Mouse (Mus musculus) heart, adult 8-10 months (tissue): ENCODE results near the gene Rassf8. TPM values are rescaled to one million over a fixed set of nuclear protein-coding genes. Genes with fewer than 3 reads are reported as not detected.

Source experiments
- DNase-seq: peaks from one replicate; pipeline ENCODE4 v3.0.0; 2022; ENCODE audit warnings: low spot score
- total RNA-seq, 4 experiments: library from RNA; stranded (reverse); gene quantifications; 2 replicates each; pipeline ENCODE4 v1.2.4; 2022

Rassf8 gene
- total RNA-seq, 4 experiments from 2014 or later: 54.3 to 61.5 (median 55.4) TPM

DNA sequence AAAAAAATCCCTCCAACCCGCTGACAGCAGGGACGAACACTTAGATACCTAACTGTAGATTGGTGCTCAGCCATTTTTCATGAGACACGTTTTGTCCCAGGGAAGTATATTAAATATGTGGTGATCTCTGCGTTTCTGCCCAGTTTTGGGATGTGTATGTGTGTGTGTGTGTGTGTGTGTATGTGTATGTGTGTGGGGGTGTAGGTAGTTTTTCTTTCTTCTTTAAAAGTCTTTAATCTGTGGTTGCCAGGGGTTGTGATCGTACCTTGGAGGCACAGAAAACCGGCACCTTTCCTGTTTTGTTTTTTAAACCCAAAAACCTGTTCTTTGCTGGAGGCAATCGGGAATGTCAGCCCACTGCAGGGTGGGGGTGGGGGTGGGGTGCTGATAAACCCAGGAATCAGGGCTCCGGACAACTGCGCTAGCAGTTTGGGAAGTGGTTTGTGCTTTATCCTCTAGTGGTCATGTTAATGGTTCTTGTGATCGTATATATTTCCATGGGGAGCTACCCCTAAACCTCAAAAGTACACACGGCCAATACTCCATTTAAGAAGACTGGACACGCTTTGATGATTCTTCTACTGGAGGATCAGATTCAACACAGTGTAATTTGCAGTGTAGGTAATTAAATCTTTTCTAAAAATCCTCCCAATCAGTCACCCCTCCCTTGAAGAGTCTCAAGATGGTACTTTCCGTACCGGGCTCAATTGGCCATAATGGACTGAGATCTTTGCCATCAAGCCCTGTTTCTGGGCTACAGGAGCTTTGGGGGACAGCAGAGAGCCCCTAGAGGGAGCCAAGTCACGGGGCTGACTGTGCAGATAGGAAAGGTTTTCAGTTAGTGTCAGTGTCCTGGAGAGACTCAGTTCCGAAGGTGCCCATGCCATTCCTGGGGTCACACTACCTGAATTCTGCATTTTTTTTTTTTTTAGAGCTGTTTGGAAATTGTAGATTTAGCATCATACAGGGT, 1.4 kb downstream of the Rassf8 start:
- no peak for DNase-seq

DNA sequence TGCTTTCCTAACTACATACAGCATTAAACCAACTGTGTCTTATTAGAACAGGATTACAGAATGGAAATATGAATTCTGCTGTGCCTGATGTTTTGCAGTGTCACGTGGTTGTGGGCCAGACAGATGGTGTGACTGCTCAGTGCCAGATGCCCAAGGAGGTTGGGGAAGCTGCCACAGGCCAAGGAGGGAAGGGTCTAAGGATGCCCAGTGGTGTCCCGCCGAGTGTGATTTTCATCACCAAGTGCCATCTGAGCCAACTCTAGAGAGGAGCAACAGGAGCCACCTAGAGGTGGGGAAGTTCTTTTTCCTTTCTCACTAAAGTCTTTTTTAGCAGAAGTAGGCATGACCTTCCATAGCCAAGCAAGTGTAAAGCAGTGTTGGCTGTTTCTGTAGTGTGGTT, 3.8 kb downstream of the Rassf8 start:
- DNase-seq: no peak

DNA sequence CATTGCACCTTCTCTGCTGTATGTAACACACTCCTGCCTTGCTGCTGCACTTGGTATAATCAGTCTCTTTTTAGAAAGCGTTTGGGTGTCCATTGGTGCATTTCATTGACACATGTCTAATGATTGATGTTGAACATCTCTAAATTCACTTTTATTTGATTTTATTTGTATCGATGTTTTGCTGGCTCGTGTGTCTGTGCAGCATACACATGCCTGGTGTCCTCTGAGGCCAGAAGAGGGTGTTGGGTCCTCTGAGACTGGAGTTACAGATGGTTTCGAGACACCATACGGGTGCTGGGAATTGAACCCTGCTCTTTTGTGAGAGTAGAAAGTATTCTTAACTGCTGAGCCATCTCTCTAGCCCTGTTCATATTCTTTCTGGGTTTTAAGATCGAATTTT, 6.7 kb downstream of the Rassf8 start:
- DNase-seq: no peak

DNA sequence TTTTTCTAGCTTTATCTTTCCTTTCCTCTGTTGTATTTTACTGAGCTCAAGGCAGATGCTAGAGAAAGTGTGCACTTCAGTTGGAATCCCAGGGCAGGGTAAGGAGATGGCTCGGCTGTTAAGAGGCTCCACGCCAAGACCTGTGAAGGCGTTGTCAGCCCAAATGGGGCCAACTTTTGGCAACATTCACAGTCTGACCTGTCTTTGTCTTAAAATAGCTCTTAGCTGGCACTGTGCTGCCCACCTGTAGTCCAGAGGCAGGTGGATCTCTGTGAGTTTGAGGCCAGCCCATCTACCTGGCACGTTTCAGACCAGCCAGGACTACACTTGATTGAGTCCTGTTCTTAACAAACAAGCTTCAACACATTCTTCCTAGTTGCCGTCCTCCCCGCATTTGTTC, 7.9 kb downstream of the Rassf8 start:
- no peak for DNase-seq

DNA sequence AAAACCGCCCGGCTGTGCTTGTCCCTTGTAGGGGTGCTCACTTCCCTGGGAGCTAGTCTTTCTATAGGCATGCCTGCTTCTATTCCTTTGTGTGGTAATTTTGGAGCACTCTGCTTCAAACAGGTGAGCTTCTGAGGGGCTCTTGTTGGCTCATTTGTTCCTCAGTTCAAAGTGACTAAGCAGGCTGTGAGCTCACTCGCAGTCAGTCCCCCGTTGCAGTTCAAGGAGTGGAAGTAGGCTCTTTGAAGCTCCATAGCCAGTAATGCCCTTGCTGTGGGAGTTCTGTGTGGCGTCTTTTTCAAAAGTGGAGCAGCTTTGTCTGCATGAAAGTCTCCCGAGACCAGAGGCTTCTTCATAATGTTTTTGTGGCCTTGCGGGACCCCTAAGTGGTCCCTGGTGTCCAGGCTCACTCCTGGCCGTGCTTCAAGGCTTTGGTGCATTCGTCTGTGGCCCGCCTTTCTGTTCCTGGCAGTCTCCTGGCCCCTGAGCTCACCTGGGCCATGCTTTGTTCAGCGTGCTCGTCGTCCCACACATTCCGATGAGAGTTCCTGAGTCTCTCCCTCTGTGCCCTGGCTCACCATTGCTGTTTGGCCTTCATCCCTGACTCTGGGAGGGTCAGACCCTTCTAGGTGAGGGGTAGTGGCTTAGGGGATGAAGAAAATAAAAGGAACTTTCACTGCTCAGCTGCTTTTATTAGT, 9.5 kb downstream of the Rassf8 start:
- no peak for DNase-seq

DNA sequence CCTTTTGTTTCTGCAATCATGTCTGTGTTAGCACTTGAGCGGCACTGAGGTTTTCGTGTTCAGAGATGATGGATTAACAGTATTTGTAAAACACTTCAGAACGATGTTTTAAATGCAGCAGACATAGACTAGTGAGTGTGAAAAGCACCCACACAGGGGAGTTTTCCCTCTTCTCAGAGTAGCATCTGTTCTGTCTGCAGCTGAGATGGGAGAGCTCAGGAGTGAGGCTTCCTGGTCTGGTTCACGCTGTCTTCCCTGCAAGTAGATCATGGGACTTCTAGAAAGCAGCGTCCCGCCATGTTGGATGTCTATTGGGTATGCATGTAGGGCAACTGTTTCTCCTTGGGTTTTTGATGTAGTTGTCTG, 10.1 kb downstream of the Rassf8 start:
- no peak for DNase-seq

DNA sequence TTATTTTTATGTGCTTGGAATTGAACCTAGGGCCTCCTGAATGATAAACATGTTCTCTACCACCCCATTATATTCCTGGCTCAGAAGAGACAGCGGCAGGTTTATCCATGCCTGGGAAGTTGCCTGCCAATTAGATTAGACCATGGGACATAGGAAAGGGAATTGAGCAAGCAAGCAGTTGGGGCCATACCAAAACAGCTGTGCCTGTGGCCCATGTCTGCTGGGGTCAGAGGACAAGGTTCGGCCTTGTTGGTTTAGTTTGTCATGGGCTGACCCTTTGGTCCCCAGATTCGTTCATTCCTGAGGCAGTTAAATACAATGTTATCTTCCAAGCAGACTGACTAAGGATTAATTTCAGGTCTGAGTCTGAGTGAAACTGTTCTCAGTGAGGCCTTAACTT, 10.8 kb downstream of the Rassf8 start:
- DNase-seq: no peak

DNA sequence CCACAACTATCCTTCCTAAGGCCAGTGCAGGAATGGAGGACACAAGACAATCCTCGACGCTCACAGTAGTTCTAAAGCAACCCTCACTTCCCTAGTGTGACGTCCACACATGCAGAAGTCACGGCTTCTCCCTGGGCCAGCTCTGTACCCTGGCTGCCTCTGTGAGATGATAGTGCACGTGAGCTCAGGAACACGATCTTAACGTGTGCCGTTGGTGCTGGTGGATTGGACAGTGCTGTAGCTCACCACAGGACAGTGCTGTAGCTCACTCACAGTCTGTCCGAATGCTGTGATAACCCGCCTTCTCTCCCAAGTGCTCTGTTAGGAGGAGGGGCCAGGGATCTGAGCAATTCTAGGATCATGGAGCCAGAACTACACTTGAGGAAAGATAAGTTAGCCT, 12.1 kb downstream of the Rassf8 start:
- DNase-seq: no peak

DNA sequence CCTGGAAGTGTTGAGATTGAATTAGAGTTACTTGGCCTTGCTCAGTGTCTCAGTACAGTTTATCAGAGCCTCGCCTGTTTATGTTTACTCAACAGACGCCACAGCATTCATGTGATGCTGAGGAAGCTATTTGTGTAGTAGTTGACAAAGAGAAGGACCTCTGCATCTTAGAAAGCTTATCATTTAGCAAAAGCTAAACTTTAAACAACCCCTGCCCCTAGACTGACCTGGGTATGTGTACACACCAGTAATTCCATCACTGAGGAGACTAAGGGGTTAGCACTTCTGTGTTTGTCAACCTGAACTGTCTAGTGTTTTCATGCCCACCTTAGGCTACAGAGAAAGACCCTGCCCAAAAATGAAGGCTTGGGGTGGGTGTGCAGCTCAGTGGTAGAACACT, 12.9 kb downstream of the Rassf8 start:
- DNase-seq: no peak

DNA sequence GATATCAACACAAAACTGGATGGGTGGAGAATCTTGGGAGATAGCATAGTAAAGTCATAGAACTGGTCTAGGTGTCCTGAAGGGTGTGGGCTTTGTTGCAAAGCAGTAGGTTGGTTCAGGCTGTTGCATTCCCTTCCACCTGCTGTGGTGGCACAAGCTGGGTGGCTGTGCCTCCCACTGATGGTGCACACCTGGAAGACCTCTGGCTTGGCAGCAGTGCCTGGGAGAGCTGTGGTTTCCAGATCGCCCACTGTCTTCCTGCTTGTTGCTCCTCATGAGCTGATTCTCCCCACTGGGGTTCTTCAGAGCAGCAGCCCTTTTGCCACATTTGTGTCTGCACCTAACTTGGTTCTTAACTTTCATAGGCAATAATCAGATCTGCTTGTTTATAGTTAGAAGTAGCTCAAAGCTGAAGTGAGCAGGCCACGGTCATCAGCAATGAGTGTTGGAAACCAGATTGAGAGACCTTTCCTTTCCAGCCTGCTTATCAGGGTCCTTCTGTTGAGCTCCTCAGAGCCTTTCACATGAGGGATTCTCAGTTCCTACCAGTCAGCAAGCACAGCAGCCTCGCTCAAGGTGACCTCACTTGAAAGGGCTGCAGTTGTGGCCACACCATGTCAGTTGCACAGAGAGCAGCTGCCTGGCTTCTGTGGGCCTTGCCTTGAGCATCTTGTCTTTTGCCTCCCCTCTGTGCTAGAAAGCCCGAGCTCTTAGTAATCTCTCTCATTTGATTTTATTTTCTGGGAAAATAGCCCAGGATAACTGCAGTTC, 13.9 kb downstream of the Rassf8 start:
- DNase-seq: no peak

DNA sequence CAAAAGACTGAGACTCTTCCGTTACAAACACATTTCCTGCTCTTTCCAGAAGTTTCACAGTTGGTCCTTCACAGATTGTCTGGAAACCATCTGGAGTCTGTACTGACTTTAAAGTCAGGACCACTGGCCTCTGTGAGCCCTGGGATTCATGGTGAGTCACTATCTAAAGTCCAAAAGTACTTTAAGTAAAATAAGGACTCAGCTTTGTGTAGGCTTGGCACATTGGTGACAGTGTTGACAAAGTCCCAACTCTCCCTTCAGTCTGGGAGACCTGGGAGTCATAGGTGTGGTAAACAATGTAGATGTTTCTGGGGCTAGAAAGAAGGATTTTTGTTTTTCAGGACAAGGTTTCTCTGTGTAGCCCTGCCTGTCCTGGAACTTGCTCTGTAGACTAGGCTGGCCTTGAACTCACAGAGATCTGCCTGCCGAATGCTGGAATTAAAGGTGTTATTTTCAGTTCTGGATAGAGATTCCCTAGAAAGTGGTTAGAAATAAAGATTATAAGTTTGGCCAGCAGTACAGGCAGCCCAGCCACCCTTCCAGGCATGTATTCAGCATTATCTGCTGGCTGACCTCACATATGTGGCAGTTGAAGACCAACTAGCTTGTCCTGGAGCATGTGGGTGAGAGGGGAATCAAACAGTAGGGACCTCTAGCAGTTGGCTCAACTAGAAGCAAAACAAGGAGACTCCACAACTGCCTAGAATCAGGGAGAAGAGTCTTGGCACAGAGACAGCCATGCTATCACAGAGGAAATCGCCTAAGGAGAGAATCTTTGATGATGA, 14.8 kb downstream of the Rassf8 start:
- DNase-seq: no peak

DNA sequence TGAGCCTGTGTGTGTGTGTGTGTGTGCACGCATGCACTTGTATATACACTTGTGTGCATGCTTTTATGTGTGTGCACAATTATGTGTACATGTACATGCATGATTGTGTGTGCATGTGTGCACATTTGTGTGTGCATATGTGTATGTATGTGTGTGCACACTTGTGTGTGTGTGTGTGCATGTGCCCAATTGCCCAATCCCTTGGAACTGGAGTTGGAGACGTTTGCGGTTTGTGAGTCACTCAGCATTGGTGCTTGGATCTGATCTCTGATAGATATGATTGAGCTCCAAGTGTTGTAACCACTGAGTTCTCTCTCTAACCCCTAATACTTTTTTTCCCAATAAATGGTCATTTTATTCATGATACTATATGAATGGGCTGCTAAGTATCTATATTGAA, 15.5 kb downstream of the Rassf8 start:
- no peak for DNase-seq

DNA sequence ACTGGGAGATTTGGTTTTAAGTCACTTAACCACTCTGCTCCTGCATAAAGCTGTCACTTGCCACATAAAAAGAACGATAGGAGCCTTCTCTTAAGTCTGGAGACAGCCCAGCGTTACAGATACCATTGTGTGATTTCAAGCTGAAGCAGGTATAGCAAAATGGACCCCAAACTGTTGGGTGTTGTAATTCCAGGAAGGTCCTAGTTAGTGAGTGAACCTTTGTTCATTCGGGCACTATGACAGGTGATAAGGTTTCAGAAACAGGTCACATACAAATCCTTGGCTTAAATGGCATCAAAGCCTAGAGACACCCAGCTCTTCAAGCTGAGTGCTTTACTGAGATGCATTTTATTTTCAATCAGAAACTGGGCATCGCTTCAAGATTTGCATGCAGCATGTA, 16.5 kb downstream of the Rassf8 start:
- DNase-seq: no peak

DNA sequence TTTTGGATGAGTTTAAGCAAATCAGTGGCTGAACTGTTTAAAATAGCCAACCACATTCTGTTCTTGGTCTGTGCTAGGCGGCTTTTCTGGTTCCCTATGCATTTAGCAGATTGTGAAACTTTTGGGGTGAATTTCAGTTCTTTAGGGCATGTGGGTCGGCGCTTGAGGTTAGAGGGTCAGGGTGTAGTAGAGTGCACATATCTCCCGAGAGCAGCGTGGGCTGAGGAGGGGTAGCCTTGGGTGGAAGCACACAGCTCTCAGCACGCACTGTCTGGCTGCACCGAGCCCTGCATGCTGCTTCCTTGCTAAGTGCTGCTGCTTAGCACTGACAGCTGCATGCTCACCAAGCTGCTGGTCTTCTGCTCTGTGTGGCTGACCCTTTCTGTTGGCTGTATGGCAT, 18.5 kb downstream of the Rassf8 start:
- no peak for DNase-seq

DNA sequence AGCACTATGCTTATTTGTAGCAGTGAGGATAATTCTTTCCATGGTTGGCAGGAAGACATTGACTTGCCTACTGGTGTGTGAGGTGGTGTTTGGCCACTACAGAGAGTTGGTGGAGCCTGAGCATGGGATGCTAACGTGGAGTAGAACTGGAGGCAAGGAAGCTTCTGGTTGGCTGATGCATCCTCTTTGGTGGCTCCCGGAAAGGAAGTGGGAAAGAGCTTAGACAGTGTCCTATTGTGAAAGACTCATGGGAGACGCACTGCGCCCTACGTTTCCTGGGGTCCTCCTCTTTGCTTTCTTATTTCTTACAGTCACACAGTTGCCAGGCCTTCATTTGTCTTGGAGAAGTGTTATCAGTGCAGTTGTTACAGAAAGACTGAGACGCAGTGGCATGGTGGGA, 20.4 kb downstream of the Rassf8 start:
- DNase-seq: no peak

DNA sequence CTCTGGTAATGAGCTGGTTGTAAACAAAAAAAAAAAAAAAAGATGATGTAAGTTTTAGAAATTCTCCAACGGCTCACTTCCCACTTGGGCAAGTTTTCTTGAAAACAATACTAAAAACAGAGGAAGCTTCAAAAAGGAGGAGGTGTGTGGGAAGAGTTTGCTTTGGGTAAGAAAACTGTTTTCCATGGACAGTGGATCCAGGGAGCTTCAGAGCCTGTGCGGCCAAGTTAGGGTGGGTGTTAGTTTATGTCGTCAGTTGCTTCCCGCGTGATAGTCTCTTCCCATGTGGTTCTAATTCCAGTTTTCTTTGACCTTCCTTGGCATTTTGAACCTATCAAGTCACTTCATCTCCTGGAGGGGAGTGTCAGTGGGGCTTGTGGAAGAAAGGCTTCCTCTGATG, 21.1 kb downstream of the Rassf8 start:
- no peak for DNase-seq

DNA sequence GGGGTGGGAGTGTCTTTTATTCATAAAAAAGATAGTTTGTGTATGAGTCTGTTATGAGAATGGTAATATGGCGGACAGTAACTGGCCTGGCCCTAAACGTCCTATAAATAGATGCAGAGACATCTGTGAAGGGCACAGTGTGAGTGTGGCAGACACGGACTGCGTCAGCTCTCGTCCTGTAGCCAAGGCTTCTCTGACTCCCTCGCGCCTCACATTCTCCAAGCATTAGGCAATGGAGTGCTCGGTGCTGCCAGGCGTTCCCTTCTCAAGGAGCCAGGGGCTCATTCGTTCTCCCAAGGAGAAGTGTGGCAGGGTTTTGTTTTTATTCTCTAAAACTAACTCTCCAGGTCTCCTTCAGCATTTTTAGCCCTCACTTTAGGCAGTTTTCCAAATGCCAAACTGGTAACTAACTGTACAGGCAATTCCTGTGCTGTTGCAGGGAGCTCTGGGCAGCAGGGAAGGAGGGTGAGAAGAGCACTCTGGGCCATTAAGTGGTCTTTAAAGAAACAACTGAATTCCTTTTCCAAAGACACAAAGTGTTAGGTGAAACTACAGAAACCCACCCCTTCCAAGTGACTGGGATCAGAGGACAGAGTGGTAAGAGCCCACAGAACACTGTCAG, 22.2 kb downstream of the Rassf8 start:
- DNase-seq: peak; percentile 65

DNA sequence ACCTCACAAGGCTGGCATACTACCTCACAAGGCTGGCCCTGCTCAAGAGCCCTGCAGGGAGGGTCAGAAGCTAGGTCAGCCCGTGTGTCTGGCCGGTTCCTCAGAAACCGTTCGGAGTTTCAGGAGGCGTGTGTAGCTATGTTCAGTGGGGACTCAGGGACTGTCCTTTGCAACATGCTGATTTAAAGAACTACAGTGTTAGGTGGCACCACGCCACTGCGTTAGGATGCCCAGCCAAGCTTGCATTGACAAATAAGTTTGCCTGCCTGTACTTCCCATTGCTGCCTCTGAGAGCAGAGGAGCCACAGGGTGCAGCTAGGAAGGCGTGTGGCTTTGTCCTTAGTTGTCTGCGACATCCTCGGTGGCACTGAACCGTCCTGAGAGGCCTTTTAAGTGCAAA, 23.3 kb downstream of the Rassf8 start:
- no peak for DNase-seq

DNA sequence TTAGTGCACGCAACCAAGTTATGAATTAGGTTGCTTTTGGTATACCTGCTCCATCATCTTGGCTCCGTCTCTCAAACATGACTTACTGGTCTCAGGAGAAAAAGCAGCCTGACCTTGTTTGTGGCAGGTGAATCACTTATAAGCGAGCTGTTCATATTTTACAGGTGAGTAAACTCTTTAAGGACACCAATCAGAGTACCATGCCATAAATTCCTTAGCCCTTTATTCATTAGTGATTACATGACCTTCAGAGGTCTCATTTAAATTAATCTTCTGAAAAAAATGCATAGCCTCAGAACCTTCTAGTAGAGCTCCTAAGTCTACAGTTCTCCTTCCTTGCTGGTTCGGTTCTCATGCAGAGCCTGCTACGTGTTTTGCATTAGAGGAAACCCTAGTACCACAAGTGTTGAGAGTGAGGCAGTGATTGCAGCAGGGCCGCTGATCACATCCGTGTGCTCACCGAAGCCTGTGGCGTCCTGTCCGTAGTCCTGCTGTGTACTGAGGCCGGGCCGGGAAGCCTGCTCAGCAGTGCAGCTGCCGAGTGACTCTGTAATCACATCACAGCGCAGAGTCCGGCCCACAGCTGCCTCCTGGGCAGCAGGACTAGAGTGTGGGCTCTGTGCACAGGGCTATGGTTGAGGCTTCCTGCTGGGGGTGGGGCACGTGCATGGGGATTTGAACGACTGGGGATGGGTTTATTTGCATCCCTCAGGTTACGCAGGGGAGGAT, 23.9 kb downstream of the Rassf8 start:
- DNase-seq: no peak

DNA sequence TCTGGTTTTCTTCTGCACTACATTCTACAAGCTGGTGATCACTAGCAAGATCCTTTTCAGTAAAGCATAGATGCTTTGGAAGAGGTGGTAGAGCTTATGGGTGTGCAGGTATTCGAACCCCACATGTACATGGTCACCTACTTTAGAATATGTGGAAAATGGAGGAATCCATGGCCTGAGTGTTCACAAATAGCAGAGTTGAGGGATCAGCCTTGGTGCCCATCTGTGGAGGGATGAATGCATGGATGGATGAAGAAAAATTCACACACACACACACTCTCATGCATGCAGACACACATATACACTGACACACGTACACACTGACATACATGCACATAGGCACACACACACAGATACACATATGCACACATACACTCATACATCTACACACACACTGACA, 27.9 kb downstream of the Rassf8 start:
- DNase-seq: no peak
